Mouse (Mus musculus) neural tube, embryonic 15.5 days (tissue): ENCODE results near the gene Nup210. TPM values are rescaled to one million over a fixed set of nuclear protein-coding genes. Genes with fewer than 3 reads are reported as not detected.

Experiments
- ATAC-seq: fragments of 200-750 bp; cut with Nextera tagmentation; 2 replicates; pipeline ENCODE4 v1.8.0; 2017; ENCODE audit warnings: mild to moderate bottlenecking, moderate TSS enrichment, moderate library complexity; ENCODE audit not compliant: low FRiP score
- H3K27ac ChIP-seq: fragments of 300-500 bp; sonication (generic); replicated peaks from 2 replicates; pipeline ENCODE4 v1.5.1; 2015; ENCODE audit warnings: mild to moderate bottlenecking, inconsistent platforms
- H3K27me3 ChIP-seq: fragments of 300-500 bp; sonication (generic); replicated peaks from 2 replicates; pipeline ENCODE4 v1.6.1; 2015; ENCODE audit warnings: inconsistent platforms
- H3K36me3 ChIP-seq: fragments of 300-500 bp; sonication (generic); 2 replicates; pipeline ENCODE4 v1.6.1; 2015; ENCODE audit warnings: inconsistent platforms
- H3K4me1 ChIP-seq: fragments of 300-500 bp; sonication (generic); 2 replicates; pipeline ENCODE4 v1.6.1; 2015; ENCODE audit warnings: inconsistent platforms
- H3K4me2 ChIP-seq: fragments of 300-500 bp; sonication (generic); 2 replicates; pipeline ENCODE4 v1.6.1; 2015; ENCODE audit warnings: inconsistent platforms, mild to moderate bottlenecking, moderate library complexity
- H3K4me3 ChIP-seq: fragments of 300-500 bp; sonication (generic); replicated peaks from 2 replicates; pipeline ENCODE4 v1.5.1; 2015; ENCODE audit warnings: mild to moderate bottlenecking, inconsistent platforms
- H3K9ac ChIP-seq: fragments of 300-500 bp; sonication (generic); replicated peaks from 2 replicates; pipeline ENCODE4 v1.6.1; 2015; ENCODE audit warnings: mild to moderate bottlenecking, inconsistent platforms
- H3K9me3 ChIP-seq: fragments of 300-500 bp; sonication (generic); replicated peaks from 2 replicates; pipeline ENCODE4 v1.6.1; 2016; ENCODE audit warnings: inconsistent platforms
- WGBS: fragments of 180-500 bp; shearing (Covaris S2); methylation state at CpG from one replicate; pipeline ENCODE4 v1.1.7; 2015; ENCODE audit warnings: mixed read lengths; 5-methylcytosine and 5-hydroxymethylcytosine counted together
- polyA plus RNA-seq: library from polyadenylated mRNA; unstranded; fragments of >200 nt; fragmentation: Nextera tagmentation; extraction: Ambion mirVana; gene quantifications from 2 replicates; pipeline ENCODE4 v1.2.1, GENCODE M21; 2015

The Nup210 gene
- 15.4 and 18.4 TPM in 2 replicates for polyA plus RNA-seq

DNA sequence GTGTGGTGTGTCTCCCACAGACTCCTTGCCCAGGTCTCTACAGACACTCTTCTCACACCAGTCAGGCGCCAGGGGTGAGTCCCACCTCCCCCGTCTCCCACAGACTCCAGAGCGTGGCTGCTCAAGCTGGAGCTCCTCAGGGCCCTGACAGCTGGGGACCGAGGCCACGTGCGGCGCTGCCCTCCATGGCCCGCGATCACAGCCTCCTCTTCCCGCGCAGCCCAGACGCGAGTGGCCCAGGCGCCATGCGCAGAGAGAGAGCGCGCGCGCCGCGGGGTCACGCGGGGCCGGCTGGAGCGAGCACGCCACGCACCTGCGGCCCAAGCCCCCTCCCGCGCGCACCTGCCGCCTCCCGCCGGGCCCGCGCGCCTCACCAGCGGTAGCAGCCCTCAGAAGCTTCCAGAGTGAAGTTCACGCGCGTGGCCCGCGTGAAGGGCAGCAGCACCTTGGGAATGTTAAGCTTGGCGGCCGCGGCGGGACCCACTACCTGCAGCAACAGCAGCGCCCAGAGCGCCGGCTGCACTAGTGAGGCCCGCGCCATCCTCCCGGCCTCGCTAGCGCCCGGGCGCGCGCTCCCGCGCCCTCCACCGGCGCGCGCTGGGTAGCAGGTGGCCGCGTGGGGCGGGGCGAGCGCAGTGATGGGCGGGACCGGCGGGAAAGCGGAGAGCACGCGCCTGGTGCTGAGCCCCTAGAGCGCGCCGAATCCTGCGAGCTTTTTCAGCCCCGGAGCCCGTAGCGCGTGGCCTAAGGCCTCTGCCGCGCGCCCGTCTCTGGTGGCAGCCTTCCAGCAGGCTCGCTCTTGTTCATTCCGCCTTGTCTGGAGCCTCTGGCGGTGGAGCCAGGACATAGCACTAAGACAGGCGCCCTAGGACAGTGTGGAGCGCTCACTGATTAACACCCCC is at the start of gene Nup210:
Gene Nup210 (minus strand): TSS at position 586 of the 902 bp plus-strand sequence.
- H3K9me3 ChIP-seq, result no peaks in the 10 kb centered on the region
- no peaks in the 10 kb centered on the region for H3K36me3 ChIP-seq
- peak within 1 kb of the TSS; percentile 73 for H3K9ac ChIP-seq
- H3K4me1 ChIP-seq, result peaks cover 31% of the 10 kb centered on the region
- under 1% methylated on average over 73 of the region's 93 CpGs for WGBS
- peak; percentile 96 for ATAC-seq
- H3K4me2 ChIP-seq, result peak within 1 kb of the TSS; percentile 74
- peak within 1 kb of the TSS; percentile 70 for H3K4me3 ChIP-seq
- no peaks in the 10 kb centered on the region for H3K27me3 ChIP-seq
- H3K27ac ChIP-seq, result peak within 1 kb of the TSS; percentile 96

DNA sequence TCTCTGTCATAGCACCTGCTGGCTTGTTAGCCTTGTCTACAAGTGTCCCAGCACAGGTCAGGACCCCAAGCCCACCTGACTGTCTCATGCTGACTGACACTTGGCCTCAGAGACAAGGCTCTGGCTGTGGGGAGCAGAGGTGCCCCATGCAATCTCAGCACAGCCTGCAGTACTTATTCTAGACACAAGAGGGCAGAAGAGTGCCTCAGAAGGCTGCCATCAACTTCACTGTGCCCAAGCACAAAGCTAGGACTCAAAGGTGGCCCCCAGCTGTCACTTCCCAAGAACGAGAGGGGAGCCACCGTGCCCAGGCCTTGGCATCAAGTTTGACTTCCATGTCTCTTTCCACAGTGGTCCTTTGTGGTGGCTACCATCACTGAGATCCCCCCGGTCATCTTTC is 48.6 kb upstream of the Nup210 start:
- Histone ChIP-seq H3K9ac (no peak overlapping the region), H3K27ac (no peak overlapping the region), H3K4me2 (no peak overlapping the region), H3K4me1 (peaks cover 32% of the 10 kb centered on the region), H3K4me3 (no peak overlapping the region), H3K36me3 (peaks cover 29% of the 10 kb centered on the region), H3K9me3 (no peaks in the 10 kb centered on the region), H3K27me3 (no peaks in the 10 kb centered on the region)
- WGBS, result 33% methylated on average over 3 of the region's 3 CpGs
- ATAC-seq, result peak; percentile 32; the same call in 1 of the 2 replicates

DNA sequence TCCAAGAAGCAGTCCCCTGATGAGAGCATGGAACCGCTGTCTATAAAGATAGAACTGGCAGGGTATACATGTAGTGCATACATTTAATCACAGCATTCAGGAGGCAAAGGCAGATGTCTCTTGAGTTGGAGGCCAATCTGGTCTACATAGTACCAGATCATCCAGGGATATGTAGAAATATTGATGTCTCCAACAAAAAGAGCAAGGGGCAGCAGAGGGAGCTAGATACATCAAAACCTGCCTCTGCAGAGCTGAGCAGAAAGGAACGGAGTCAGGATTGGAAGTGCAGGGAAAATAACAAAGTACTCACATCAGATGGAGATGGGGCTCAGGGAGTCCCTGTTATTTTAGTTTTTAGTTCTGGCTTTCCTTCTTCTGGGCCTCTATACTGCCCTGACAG is 48.0 kb upstream of the Nup210 start:
- H3K27ac ChIP-seq, result no peak overlapping the region
- H3K9ac ChIP-seq, result no peak overlapping the region
- no peak overlapping the region for H3K4me2 ChIP-seq
- no peak for ATAC-seq
- H3K36me3 ChIP-seq, result peaks cover 27% of the 10 kb centered on the region
- H3K27me3 ChIP-seq, result no peaks in the 10 kb centered on the region
- 61% methylated on average over 2 of the region's 2 CpGs for WGBS
- H3K4me3 ChIP-seq, result no peak overlapping the region
- H3K4me1 ChIP-seq, result peaks cover 38% of the 10 kb centered on the region
- no peaks in the 10 kb centered on the region for H3K9me3 ChIP-seq

DNA sequence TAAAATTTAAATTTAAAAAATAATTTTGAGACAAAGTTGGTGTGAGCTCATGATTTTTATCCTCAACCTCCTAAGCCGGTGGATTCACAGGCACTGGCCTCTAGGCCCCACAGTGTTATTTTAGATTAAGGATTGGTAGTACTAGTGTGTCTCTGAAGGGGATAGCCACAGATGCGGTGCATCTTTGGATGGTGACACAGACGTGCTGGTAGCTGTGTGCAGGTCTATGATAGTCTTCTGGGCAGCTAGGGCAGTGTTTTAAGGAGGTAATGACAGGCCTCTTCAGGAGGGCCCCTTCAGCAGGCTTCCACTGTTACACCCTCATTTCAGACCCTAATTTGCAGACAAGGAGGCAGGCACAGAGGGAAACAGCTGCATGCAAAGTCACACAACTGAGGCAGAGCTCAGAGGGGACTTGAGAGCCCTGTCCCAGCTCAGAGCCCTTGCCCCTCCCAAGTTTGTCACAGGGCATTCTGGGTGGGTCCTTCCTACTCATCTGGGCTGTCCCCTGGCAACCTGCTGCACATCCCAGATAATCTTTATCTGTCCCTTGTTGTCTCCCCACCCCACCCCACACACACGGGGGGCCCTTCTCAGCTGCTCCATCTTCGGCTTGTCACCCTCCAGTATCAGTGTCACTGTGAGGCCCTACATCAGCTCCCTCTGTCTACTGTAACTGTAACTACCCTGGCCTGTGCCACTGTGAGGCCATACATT is 46.7 kb upstream of the Nup210 start:
- no peak for ATAC-seq
- no peak overlapping the region for H3K4me2 ChIP-seq
- no peak overlapping the region for H3K4me3 ChIP-seq
- peaks cover 19% of the 10 kb centered on the region; the same call in 1 of the 2 replicates for H3K36me3 ChIP-seq
- H3K4me1 ChIP-seq, result peaks cover 50% of the 10 kb centered on the region
- H3K27me3 ChIP-seq, result no peaks in the 10 kb centered on the region
- H3K9me3 ChIP-seq, result no peaks in the 10 kb centered on the region
- no peak overlapping the region for H3K9ac ChIP-seq
- WGBS, result 83% methylated on average over 5 of the region's 5 CpGs
- 0 out of 2 replicates have a peak overlapping the region, but pooled peaks have one; percentile 33 for H3K27ac ChIP-seq

DNA sequence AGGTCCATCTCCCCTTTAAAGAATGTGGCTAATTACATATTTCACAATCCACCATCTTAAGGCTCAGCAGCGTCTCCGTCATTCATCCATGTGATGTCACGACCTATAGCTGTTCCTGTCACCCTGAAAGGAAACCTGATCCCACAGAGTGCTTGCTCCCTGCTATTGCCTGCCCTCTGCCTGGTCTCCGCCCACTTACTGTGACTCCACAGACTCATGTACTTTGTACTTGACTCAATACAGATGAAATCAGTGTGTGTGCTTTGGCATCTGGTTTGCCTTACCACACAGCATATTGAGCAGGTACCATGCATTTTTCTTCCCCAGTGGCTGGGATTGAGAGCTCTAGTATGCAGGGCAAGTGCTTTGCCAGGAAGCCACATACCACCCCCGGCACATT is 45.7 kb upstream of the Nup210 start:
- peaks cover 61% of the 10 kb centered on the region for H3K4me1 ChIP-seq
- no peaks in the 10 kb centered on the region for H3K9me3 ChIP-seq

DNA sequence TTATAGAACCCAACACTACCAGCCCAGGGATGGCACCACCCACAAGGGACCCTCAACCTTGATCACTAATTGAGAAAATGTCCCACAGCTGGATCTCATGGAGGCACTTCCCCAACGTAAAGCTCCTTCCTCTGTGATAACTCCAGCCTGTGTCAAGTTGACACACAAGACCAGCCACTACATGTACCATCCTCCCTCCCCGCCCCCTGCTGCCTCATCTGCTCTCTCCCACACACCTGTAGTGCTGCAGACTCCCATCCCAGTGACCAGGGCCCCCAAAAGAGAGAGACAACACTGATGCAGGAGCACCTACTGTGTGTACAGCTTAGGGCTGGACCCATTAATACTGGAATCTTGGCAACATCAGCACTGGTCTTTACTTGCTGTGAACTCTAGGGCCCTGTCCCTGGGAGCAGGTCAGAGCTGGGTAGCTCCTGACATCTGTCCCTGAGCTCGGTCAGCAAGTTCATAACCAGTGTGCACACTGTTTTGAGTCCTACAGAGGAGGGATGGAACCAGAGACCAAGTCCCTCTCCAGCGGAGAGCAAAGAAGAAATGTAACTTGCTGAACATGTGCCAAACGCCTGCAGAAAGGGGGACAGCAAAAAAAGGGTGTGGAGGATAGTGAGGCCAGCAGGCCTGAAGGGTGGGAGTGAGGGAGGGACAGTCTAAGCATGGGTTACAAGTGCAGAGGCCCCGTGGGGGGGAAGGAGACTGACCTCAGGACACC is 45.0 kb upstream of the Nup210 start:
- Histone ChIP-seq H3K4me3 (no peak overlapping the region), H3K9me3 (no peaks in the 10 kb centered on the region), H3K36me3 (peaks cover 11% of the 10 kb centered on the region; the same call in 1 of the 2 replicates), H3K27ac (no peak overlapping the region), H3K4me2 (no peak overlapping the region), H3K4me1 (peaks cover 64% of the 10 kb centered on the region), H3K27me3 (no peaks in the 10 kb centered on the region), H3K9ac (no peak overlapping the region)
- WGBS, result 88% methylated on average over 6 of the region's 6 CpGs
- no peak for ATAC-seq

More for the DNA sequence above, 45.7 kb upstream of the Nup210 start:
- no peak overlapping the region for H3K4me2 ChIP-seq
- WGBS, result 92% methylated on average over 5 of the region's 5 CpGs
- H3K27ac ChIP-seq, result no peak overlapping the region
- H3K9ac ChIP-seq, result no peak overlapping the region
- H3K36me3 ChIP-seq, result peaks cover 15% of the 10 kb centered on the region; the same call in 1 of the 2 replicates
- no peak overlapping the region for H3K4me3 ChIP-seq
- no peaks in the 10 kb centered on the region for H3K27me3 ChIP-seq
- ATAC-seq, result no peak

DNA sequence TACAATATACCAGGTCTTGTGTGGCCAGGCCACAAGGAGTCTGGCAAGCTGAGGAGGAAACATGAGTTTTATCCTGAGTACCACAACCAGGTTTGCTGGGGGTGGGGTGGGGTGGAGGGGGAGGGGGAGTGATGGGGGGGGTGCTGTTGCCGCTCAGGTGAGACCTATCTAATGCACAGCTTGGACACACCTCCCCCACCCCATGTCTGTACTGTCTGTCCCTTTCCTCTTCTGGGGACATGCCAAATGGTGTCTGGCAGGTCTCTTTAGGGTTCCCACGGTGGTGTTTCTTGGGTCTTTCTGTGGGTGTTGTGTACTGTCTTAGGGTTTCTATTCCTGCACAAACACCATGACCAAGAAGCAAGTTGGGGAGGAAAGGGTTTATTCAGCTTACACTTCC is 44.3 kb upstream of the Nup210 start:
- peaks cover 4% of the 10 kb centered on the region; the same call in 1 of the 2 replicates for H3K36me3 ChIP-seq
- 73% methylated on average over 2 of the region's 2 CpGs for WGBS
- no peaks in the 10 kb centered on the region for H3K9me3 ChIP-seq
- no peak overlapping the region for H3K9ac ChIP-seq
- peak overlapping the region; percentile 37; the same call in 1 of the 2 replicates for H3K27ac ChIP-seq
- ATAC-seq, result no peak
- H3K4me1 ChIP-seq, result peaks cover 69% of the 10 kb centered on the region
- H3K4me2 ChIP-seq, result no peak overlapping the region
- H3K4me3 ChIP-seq, result no peak overlapping the region
- no peaks in the 10 kb centered on the region for H3K27me3 ChIP-seq

DNA sequence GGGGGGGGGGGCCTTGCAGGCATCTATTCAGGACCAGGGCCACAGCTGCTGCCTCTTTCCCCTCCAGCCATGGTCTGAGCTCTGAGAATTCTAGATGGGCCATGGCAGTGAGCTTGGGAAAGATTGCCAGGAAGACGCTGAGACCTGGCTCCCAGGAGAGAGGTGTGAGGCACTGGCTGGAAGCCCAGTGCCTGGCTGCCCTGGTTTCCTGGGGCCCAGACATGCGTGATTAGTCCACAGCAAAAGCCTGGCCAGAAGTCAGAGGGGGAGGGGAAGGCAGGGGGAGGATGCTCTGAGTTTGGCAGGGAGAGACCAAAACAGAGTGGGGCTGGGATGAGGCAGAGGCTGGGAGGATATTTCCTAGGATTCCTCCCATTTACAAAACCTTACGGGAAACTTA is 43.8 kb upstream of the Nup210 start:
- Histone ChIP-seq H3K4me3 (no peak overlapping the region), H3K27ac (peak overlapping the region; percentile 65), H3K36me3 (peaks cover 3% of the 10 kb centered on the region; the same call in 1 of the 2 replicates), H3K9me3 (no peaks in the 10 kb centered on the region), H3K4me2 (peak overlapping the region; percentile 83), H3K9ac (peak overlapping the region; percentile 23; the same call in 1 of the 2 replicates), H3K4me1 (peaks cover 75% of the 10 kb centered on the region), H3K27me3 (no peaks in the 10 kb centered on the region)
- no peak for ATAC-seq
- WGBS, result 33% methylated on average over 3 of the region's 3 CpGs

DNA sequence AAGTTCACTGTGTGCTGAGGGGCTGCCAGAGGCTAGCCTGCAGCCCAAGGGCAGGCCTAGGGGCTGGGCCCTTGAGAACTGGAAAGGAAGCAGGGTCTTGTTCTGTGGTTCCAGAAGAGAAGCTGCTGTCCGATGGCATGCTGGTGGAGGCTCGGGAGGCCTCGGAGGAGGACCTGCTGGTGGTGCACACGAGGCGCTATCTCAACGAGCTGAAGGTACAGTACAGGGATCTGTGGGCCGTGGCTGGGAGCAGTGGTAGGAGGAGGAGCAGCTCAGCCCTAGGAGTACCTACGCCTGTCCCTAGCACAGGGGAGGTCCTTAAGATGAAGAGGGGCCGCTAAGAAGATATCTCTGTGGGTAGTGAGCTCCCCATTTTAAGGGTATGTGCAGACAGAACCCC is 42.4 kb upstream of the Nup210 start:
- H3K27me3 ChIP-seq, result no peaks in the 10 kb centered on the region
- no peak for ATAC-seq
- 0 out of 2 replicates have a peak overlapping the region, but pooled peaks have one; percentile 2 for H3K4me3 ChIP-seq
- no peaks in the 10 kb centered on the region for H3K9me3 ChIP-seq
- 68% methylated on average over 9 of the region's 9 CpGs for WGBS
- peak overlapping the region; percentile 83 for H3K4me2 ChIP-seq
- H3K4me1 ChIP-seq, result peaks cover 80% of the 10 kb centered on the region
- H3K36me3 ChIP-seq, result peaks cover 3% of the 10 kb centered on the region; the same call in 1 of the 2 replicates
- H3K27ac ChIP-seq, result peak overlapping the region; percentile 48; the same call in 1 of the 2 replicates
- H3K9ac ChIP-seq, result peak overlapping the region; percentile 38

DNA sequence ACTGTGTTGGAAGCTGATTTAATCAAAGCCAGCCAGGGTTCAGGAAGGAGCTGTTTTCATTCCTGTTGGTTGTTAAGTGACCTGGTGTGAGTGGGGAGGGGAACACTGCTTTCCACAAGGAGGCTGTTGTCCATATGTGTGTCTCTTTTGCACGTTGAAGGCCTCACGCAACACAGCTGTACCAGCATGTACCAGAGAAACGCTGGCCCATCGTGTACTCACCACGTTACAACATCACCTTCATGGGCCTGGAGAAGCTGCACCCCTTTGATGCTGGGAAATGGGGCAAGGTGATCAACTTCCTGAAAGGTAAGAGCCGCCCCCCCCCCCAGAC is 40.6 kb upstream of the Nup210 start:
- Histone ChIP-seq H3K27ac (peak overlapping the region; percentile 86), H3K4me2 (peak overlapping the region; percentile 83), H3K9me3 (no peaks in the 10 kb centered on the region), H3K36me3 (peaks cover 3% of the 10 kb centered on the region; the same call in 1 of the 2 replicates), H3K9ac (peak overlapping the region; percentile 68), H3K4me3 (peak overlapping the region; percentile 65), H3K27me3 (no peaks in the 10 kb centered on the region), H3K4me1 (peaks cover 90% of the 10 kb centered on the region)
- ATAC-seq, result no peak
- 29% methylated on average over 5 of the region's 6 CpGs for WGBS
